Mouse (Mus musculus): Measurements from ENCODE around the gene Car4. TPM values are rescaled to one million over a fixed set of nuclear protein-coding genes. Genes with fewer than 3 reads are reported as not detected.

Car4 gene
- polyA plus RNA-seq (2015; fragmentation: Nextera tagmentation; extraction: Ambion mirVana) = 8.9 and 10.1 TPM in 2 replicates

GRCm38 (mm10) chr11:84957591-84958270, at the start of gene Car4:
Gene Car4 (plus strand): TSS chr11:84957786.
- no peak for DNase-seq (ENCODE audit: low spot score)

- no peak for DNase-seq (ENCODE audit: low spot score)
Observed at GRCm38 (mm10) chr11:84908480-84908879, 49.1 kb upstream of the Car4 start.

GRCm38 (mm10) chr11:84910411-84910810, 47.2 kb upstream of the Car4 start:
- DNase-seq (ENCODE audit: low spot score) = no peak

- no peak for DNase-seq (ENCODE audit: low spot score)
Observed at GRCm38 (mm10) chr11:84914673-84915072, 42.9 kb upstream of the Car4 start.

- peak; percentile 91 for DNase-seq (ENCODE audit: low spot score)
Observed at GRCm38 (mm10) chr11:84916053-84916702, 41.4 kb upstream of the Car4 start, which contains the start of gene Znhit3. Gene Znhit3 (minus strand): TSS chr11:84916366.

- no peak for DNase-seq (ENCODE audit: low spot score)
Observed at GRCm38 (mm10) chr11:84916703-84917300, 40.8 kb upstream of the Car4 start.

GRCm38 (mm10) chr11:84918425-84918824, 39.2 kb upstream of the Car4 start:
- DNase-seq (ENCODE audit: low spot score) = peak; percentile 80

- peak; percentile 48 for DNase-seq (ENCODE audit: low spot score)
Observed at GRCm38 (mm10) chr11:84919276-84919675, 38.3 kb upstream of the Car4 start.

- DNase-seq (ENCODE audit: low spot score) = no peak
Observed at GRCm38 (mm10) chr11:84919951-84920350, 37.6 kb upstream of the Car4 start.

GRCm38 (mm10) chr11:84920981-84921380, 36.6 kb upstream of the Car4 start:
- DNase-seq (ENCODE audit: low spot score) = no peak

- DNase-seq (ENCODE audit: low spot score) = no peak
Observed at GRCm38 (mm10) chr11:84932261-84932660, 25.3 kb upstream of the Car4 start.

GRCm38 (mm10) chr11:84939508-84940053, 18.0 kb upstream of the Car4 start:
- DNase-seq (ENCODE audit: low spot score) = no peak

- DNase-seq (ENCODE audit: low spot score) = no peak
Observed at GRCm38 (mm10) chr11:84940140-84940539, 17.4 kb upstream of the Car4 start.

GRCm38 (mm10) chr11:84943948-84944347, 13.6 kb upstream of the Car4 start:
- peak; percentile 37 for DNase-seq (ENCODE audit: low spot score)

- no peak for DNase-seq (ENCODE audit: low spot score)
Observed at GRCm38 (mm10) chr11:84944639-84945435, 12.7 kb upstream of the Car4 start.

- DNase-seq (ENCODE audit: low spot score) = no peak
Observed at GRCm38 (mm10) chr11:84945841-84946240, 11.7 kb upstream of the Car4 start.

- no peak for DNase-seq (ENCODE audit: low spot score)
Observed at GRCm38 (mm10) chr11:84947206-84947605, 10.4 kb upstream of the Car4 start.

GRCm38 (mm10) chr11:84948114-84948513, 9.5 kb upstream of the Car4 start:
- DNase-seq (ENCODE audit: low spot score) = no peak

- no peak for DNase-seq (ENCODE audit: low spot score)
Observed at GRCm38 (mm10) chr11:84948526-84948925, 9.1 kb upstream of the Car4 start.

- no peak for DNase-seq (ENCODE audit: low spot score)
Observed at GRCm38 (mm10) chr11:84952611-84953010, 5.0 kb upstream of the Car4 start.

- no peak for DNase-seq (ENCODE audit: low spot score)
Observed at GRCm38 (mm10) chr11:84956400-84956799, 1.2 kb upstream of the Car4 start.

Measured in thymus, postnatal 0 days (tissue).